Mouse (Mus musculus): ENCODE measurements around the gene Ociad1.

The Ociad1 gene

DNA sequence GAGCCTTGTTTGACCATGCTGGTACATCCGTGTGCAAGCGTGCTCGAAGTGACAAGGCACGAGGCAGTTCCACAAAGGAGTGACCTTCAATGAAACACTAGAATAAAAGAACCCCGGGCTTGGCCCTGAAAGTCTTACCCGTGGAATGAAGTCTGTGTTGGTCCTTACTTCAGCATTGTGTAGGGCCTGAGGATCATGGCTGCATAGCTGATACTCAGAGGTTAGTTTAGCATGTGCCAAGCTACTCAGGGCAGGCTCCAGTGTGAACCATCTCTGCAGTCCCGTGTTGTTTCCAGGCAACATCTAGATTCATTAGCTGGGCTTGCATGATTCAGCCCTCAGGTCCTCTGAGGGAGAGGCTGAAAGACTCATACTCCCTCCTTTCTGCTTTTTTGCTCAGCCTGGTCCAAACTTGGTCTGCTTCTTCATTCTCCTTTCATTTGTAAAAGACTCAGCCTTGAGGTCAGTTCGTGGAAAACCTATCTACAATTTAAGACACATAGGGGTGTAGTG is 48.2 kb downstream of the Ociad1 start, which contains the start of gene Ociad2:
Gene Ociad2 (minus strand): TSS at position 306 of the 513 bp plus-strand sequence.
- no peak for DNase-seq

DNA sequence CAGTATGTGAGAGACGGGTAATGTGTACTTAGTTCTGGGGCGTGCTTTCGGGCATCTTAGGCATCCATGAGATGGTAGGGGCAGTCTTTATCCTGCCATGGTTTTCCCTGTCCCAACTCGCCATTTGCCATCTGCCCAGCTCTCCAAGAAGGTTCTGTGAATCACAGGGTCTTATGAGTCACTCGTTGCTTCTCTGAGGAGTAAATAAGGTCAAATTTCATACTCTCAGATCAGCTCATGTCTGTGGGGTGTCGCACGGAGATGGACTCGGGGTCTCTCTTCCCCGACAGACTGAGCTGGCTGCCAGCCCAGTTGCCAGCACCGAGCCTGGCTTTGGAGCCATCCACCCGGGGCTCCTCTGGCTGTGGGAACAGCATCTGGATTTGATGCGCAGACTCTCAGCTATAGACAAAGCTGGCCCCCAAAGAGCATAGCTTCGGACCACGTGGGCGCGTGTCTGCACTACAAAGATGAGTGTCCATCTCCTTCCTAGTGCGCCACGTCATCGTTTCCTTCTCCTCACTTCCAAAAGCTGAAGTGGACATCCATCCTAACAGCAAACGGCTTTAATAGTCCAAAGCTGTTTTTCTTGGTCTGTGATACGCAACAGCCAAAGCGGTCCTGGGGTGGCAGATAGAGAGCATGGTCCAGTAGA is 50.2 kb downstream of the Ociad1 start:
- no peak for DNase-seq

DNA sequence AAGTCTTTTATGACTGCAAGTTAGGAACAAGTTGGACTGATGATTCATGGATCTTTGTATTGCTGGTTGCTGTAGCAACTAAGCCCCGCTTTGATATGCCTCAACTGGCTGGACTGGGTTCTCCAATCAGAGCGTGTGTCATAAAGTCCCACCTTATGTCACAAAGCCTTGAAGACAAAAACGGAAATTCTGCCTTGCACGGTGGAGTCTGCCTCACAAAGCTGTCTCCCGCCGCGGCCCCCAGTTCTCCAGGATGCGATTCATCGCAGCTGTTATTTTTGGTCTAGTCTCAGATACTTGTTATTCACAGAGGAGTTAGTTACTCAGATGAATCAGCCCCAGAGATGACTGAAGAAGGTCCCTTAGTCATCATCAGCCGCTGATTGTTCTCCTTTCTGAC is 51.7 kb downstream of the Ociad1 start:
- no peak for DNase-seq

DNA sequence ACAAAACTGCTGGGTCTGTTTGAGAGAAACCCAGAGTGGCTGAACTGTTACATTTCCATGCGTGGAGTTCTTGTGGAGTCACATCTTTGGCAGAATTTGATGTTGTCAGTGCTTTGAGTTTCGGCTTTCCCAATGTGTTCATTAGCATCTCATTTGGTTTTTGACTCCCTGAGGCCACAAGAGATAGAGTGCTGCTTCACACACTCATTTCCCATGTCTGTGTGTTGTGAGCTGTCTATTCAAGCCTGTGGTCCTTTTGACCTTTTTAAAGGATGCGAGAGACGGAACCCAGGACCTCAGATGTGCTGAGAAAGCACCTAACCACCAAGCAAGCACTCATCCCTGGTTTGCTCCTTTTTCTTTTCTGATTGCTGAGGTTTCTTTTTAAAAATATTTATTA is 52.7 kb downstream of the Ociad1 start:
- no peak for DNase-seq

DNA sequence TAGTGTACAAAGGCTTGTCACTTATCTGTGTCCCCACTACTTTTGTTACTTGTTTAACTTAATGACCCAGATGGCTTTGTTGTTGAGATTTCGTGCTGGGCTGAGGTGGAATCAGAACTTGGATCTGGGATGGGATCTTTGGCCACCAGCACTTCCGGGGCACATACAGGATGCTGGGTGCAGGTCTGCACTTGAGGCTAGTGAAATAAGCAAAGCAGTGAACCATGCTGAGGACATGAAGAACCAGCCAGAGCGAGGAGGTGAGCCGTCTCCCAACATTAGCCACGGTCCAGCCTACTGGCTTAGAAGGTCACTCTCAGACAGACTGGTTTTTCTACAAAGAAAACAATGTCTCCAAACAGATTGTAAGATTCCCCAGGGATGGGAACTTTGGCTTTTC is 56.9 kb downstream of the Ociad1 start:
- no peak for DNase-seq

DNA sequence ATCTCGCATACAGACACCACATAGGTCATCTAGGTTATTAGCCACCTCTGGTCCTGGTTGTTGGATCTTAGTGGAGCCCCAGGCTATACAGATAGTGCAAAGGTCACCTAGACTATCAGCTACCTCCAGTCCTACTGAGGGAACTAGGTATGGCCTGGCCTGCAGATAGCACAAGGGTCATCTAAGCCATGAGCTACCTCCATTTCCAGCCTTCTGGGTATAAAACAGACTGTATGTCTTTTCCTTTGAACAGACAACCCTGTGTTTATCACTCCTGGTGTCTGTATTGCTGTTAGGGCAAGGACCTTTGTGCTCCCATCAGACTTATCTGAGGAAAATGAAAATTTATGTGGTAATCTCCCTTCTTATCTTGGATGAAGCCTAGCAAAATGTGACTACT is 59.2 kb downstream of the Ociad1 start:
- DNase-seq = no peak

DNA sequence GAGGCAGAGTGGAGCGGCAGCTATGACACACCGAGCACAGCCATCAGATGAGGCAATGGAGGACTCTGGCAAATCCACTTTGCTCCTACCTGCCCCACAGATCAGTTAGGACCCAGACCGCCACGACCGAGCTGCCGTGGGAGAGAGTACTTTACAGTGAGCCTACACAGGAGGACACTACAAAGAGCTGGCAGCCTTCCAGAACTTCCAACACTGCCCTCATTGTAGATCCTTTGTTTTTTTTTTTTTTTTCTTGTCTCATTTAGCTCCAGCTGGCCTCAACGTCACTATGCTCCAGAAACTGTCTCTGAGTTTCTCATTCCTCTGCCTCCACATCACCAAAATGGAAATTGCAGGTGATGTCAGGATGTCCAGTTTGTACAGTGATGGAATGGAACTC is 60.9 kb downstream of the Ociad1 start:
- DNase-seq = no peak

DNA sequence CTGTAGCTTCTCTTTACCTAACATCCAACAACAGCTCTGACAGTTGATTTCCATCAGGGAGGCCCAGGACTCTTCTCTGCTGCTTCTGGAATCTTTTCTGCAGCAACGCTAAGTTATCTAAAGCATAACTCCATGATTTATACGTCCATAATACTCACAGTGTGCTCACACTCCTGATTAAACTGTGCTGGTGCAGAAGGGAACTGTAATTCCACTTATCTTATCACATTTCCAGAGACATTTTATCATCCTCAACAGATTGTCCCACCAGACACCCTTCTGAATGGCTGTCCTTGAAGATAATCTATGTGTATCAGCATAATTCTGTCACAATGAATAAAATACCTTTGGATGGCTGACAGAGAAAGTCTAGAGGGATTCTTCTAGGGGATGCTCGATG is 61.4 kb downstream of the Ociad1 start:
- DNase-seq = no peak

DNA sequence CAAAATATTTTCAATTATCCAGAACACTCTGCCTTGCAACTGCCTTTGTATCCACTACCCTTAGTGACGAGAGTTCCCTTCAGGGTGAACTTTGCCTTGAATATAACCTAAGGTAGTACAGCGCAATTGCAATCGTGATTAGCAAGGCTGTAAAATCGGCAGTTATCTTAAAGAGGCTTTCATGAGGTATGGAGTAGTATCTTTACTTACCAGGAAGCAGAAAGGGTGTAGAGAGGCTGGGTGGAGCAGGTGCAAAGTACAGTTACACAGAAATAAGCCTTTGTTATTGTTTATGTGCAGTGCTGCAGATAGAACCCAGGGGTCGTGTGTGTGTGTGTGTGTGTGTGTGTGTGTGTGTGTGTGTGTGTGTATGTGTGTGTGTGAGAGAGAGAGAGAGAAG is 62.8 kb downstream of the Ociad1 start:
- no peak for DNase-seq

DNA sequence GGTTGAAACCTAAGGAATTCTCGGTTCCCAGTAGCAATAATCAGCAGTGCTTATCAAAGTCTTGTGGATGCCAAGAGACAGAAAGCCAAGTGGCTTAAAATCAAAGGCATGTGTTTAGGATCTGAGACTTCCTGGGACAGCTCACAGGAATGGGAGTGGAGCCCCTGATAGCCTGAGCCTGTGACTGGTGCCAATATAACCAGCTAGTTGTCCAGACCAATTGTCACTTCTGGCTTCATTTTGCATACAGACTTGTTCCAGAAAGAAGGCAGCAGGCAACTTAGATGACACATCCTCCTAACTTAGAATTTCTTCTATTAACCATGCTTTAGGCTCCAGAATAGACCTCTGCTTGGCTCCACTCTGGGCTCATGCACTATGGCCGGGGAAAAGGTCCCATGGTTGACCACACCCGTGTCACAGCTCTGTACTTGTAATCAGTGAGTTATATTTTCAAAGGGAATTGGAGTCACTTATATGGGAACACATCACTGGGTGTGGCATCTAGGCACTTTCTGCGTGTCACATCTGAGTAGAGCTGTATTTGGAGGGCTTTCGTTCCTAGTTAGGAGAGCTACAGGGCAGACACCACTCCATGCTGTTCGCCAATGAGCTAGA is 66.7 kb downstream of the Ociad1 start:
- no peak for DNase-seq

DNA sequence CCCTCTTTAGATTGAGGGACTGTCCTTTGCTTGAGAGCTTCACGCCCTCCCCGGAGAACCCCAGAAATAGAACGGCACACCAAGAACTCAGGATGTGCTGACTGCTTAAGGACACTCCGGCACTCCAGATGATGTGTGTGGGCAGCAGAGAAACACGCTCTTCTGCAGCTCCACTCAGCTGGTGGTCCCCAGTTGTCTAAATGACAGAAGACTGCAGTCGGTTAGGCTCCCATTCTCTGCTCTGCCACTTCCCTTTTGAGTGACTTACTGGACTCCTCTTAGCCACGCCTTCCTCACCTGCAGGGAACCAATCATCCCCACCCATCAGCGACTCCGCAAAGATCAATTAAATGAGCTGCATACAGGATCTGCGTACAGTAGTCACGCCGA is 67.2 kb downstream of the Ociad1 start:
- no peak for DNase-seq

DNA sequence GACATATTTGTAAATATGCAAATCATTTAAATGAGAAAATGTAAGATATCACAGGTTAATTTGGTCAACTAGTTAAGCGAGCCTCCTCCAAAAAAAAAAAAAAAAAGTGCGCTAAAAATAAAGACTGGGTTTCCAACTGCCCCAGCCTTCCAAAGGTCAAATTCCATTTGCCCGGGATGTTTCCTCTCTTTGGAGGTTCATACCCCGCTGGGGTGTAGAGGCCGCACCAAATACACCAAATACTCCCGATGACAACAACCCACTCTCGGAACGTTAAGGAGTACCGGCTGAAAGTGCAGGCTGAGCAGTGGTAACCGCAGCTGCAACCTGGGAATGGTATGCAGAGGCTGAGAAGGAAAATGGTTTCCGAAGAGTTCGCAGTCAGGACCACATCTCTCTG is 67.7 kb downstream of the Ociad1 start:
- no peak for DNase-seq

DNA sequence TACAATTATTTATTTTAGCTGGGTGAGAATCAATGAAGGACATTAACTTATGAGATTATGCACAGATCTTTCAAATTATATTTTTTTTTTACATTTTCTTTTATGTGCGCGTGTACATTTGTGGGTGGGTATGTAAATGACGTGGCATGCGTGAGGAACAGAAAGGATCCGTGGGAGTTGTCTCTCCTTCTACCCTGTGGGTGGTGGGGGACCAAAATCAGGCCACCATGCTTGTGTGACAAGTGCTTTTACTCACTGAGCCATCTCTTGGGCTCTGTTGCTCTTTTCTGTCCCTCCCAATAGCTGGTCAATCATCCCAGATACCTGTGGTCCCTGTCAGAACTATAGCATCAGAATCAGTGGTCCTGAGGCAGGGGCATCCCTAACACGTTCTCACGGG is 69.8 kb downstream of the Ociad1 start:
- DNase-seq = no peak

DNA sequence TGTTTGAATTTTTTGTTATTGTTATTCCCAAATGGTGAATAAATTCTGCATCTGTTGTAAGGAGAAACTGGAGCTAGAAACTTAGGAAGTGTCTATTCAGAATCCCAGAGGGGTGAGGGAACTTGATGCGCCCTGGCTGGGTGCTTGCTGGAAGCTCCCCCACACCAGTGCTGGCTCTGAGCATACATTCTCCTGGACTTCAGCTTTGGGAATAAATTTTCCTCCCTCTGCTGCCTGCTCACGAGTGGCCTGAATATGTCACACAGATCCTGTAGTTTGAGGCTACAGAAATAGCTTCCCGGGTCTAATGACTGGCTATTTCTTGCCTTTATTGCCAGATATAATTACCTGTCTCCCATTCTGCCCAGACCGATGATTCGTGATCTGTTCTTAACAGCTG is 70.2 kb downstream of the Ociad1 start:
- no peak for DNase-seq

All from lung, postnatal 10 days (tissue).